Mouse (Mus musculus) forebrain, embryonic 15.5 days (tissue): ENCODE measurements at regions not wholly inside any gene's neighbourhood (a gene's known extent, or its start where the extent isn't known, plus 50 kb on each side); places are given as distances from the start of the nearest gene placed in this dataset.
"Not testable (repeated sequence)": the region's sequence is repeated elsewhere in the genome, so short reads cannot be mapped to it uniquely, and the experiment has no call there.

Experiments
- ATAC-seq: fragments of 200-750 bp; cut with Nextera tagmentation; replicated peaks from 2 replicates; pipeline ENCODE4 v1.8.0; 2017; ENCODE audit warnings: mild to moderate bottlenecking, moderate TSS enrichment, moderate library complexity
- H3K27ac ChIP-seq: fragments of 300-500 bp; sonication (generic); replicated peaks from 2 replicates; pipeline ENCODE4 v1.5.1; 2015; ENCODE audit warnings: mild to moderate bottlenecking, inconsistent platforms
- H3K27me3 ChIP-seq: fragments of 300-500 bp; sonication (generic); 2 replicates; pipeline ENCODE4 v1.6.1; 2015; ENCODE audit warnings: inconsistent platforms
- H3K36me3 ChIP-seq: fragments of 300-500 bp; sonication (generic); 2 replicates; pipeline ENCODE4 v1.6.1; 2015; ENCODE audit warnings: mild to moderate bottlenecking, inconsistent platforms
- H3K4me1 ChIP-seq: fragments of 300-500 bp; sonication (generic); 2 replicates; pipeline ENCODE4 v1.6.1; 2015; ENCODE audit warnings: inconsistent platforms
- H3K4me2 ChIP-seq: fragments of 300-500 bp; sonication (generic); replicated peaks from 2 replicates; pipeline ENCODE4 v1.6.1; 2015; ENCODE audit warnings: mild to moderate bottlenecking, inconsistent platforms
- H3K4me3 ChIP-seq: fragments of 300-500 bp; sonication (generic); 2 replicates; pipeline ENCODE4 v1.5.1; 2015; ENCODE audit warnings: mild to moderate bottlenecking, inconsistent platforms
- H3K9ac ChIP-seq: fragments of 300-500 bp; sonication (generic); replicated peaks from 2 replicates; pipeline ENCODE4 v1.6.1; 2015; ENCODE audit warnings: mild to moderate bottlenecking, inconsistent platforms
- H3K9me3 ChIP-seq: fragments of 300-500 bp; sonication (generic); 2 replicates; pipeline ENCODE4 v1.6.1; 2016; ENCODE audit warnings: inconsistent platforms
- WGBS: fragments of 180-500 bp; shearing (Covaris S2); methylation state at CpG from one replicate; pipeline ENCODE4 v1.1.7; 2015; ENCODE audit warnings: mixed read lengths; 5-methylcytosine and 5-hydroxymethylcytosine counted together

- Histone ChIP-seq H3K27ac (no peak overlapping the region), H3K4me3 (no peak overlapping the region), H3K9ac (no peak overlapping the region), H3K4me2 (no peak overlapping the region), H3K4me1 (no peaks in the 10 kb centered on the region), H3K36me3 (no peaks in the 10 kb centered on the region), H3K27me3 (no peaks in the 10 kb centered on the region), H3K9me3 (no peaks in the 10 kb centered on the region)
- ATAC-seq, result no peak
- 44% methylated on average over 2 of the region's 2 CpGs for whole genome bisulfite sequencing
Observed at GRCm38 (mm10) chr14:104410730-104411129, 57.1 kb downstream of the Pou4f1 start.

- H3K4me2 ChIP-seq, result no peak overlapping the region
- no peak overlapping the region for H3K9ac ChIP-seq
- 46% methylated on average over 6 of the region's 6 CpGs for WGBS
- ATAC-seq, result no peak
- no peaks in the 10 kb centered on the region for H3K36me3 ChIP-seq
- H3K9me3 ChIP-seq, result no peaks in the 10 kb centered on the region
- H3K27ac ChIP-seq, result no peak overlapping the region
- H3K4me3 ChIP-seq, result no peak overlapping the region
- no peaks in the 10 kb centered on the region for H3K4me1 ChIP-seq
- H3K27me3 ChIP-seq, result no peaks in the 10 kb centered on the region
Observed at GRCm38 (mm10) chr14:104410292-104410691, 57.5 kb downstream of the Pou4f1 start.

GRCm38 (mm10) chr14:104406062-104406461, 61.7 kb downstream of the Pou4f1 start:
- 35% methylated on average over 3 of the region's 3 CpGs for WGBS
- Histone ChIP-seq H3K4me2 (no peak overlapping the region), H3K9ac (no peak overlapping the region), H3K27ac (no peak overlapping the region), H3K4me1 (no peaks in the 10 kb centered on the region), H3K27me3 (no peaks in the 10 kb centered on the region), H3K36me3 (no peaks in the 10 kb centered on the region), H3K9me3 (no peaks in the 10 kb centered on the region), H3K4me3 (no peak overlapping the region)
- ATAC-seq, result 0 out of 2 replicates have a peak, but pooled peaks have one; percentile 43

GRCm38 (mm10) chr14:104389297-104390071, 78.3 kb downstream of the Pou4f1 start:
- H3K4me2 ChIP-seq, result no peak overlapping the region
- no peak for ATAC-seq
- WGBS, result 63% methylated on average over 8 of the region's 8 CpGs

GRCm38 (mm10) chr14:104388879-104389278, 78.9 kb downstream of the Pou4f1 start:
- 61% methylated on average over 2 of the region's 2 CpGs for WGBS
- no peak for ATAC-seq
- H3K4me1 ChIP-seq, result 0 out of 2 replicates have a peak, but pooled peaks cover 3% of the 10 kb centered on the region
- H3K4me3 ChIP-seq, result no peak overlapping the region
- no peaks in the 10 kb centered on the region for H3K36me3 ChIP-seq
- no peaks in the 10 kb centered on the region for H3K9me3 ChIP-seq
- H3K4me2 ChIP-seq, result no peak overlapping the region
- H3K27me3 ChIP-seq, result no peaks in the 10 kb centered on the region
- no peak overlapping the region for H3K9ac ChIP-seq
- H3K27ac ChIP-seq, result no peak overlapping the region

More at GRCm38 (mm10) chr14:104389297-104390071, 78.3 kb downstream of the Pou4f1 start:
- Histone ChIP-seq H3K36me3 (no peaks in the 10 kb centered on the region), H3K9me3 (no peaks in the 10 kb centered on the region), H3K27me3 (no peaks in the 10 kb centered on the region), H3K9ac (no peak overlapping the region), H3K4me1 (0 out of 2 replicates have a peak, but pooled peaks cover 3% of the 10 kb centered on the region), H3K4me3 (no peak overlapping the region), H3K27ac (no peak overlapping the region)

- no peak overlapping the region for H3K9ac ChIP-seq
- ATAC-seq, result peak; percentile 84
- 47% methylated on average over 5 of the region's 5 CpGs for WGBS
- H3K4me2 ChIP-seq, result no peak overlapping the region
- H3K27ac ChIP-seq, result no peak overlapping the region
- no peaks in the 10 kb centered on the region for H3K9me3 ChIP-seq
- no peaks in the 10 kb centered on the region for H3K36me3 ChIP-seq
- H3K4me3 ChIP-seq, result no peak overlapping the region
- H3K4me1 ChIP-seq, result peaks cover 4% of the 10 kb centered on the region; the same call in 1 of the 2 replicates
- H3K27me3 ChIP-seq, result no peaks in the 10 kb centered on the region
Observed at GRCm38 (mm10) chr14:104380986-104381385, 86.8 kb downstream of the Pou4f1 start.

GRCm38 (mm10) chr14:104372776-104373175, 95.0 kb downstream of the Pou4f1 start:
- no peak overlapping the region for H3K9ac ChIP-seq
- H3K4me2 ChIP-seq, result no peak overlapping the region
- no peak overlapping the region for H3K27ac ChIP-seq
- H3K36me3 ChIP-seq, result no peaks in the 10 kb centered on the region
- no peak for ATAC-seq
- H3K4me1 ChIP-seq, result no peaks in the 10 kb centered on the region
- no peaks in the 10 kb centered on the region for H3K27me3 ChIP-seq
- H3K9me3 ChIP-seq, result no peaks in the 10 kb centered on the region
- WGBS, result 79% methylated on average over 7 of the region's 7 CpGs
- no peak overlapping the region for H3K4me3 ChIP-seq

- WGBS, result 71% methylated on average over 1 of the region's 1 CpGs
- H3K27ac ChIP-seq, result no peak overlapping the region
Observed at GRCm38 (mm10) chr14:104356636-104357035, 111.2 kb downstream of the Pou4f1 start.

GRCm38 (mm10) chr14:104336783-104337182, 131.0 kb downstream of the Pou4f1 start:
- H3K36me3 ChIP-seq, H3K4me2 ChIP-seq, H3K27me3 ChIP-seq, H3K4me1 ChIP-seq, H3K4me3 ChIP-seq, H3K9ac ChIP-seq, H3K9me3 ChIP-seq, H3K27ac ChIP-seq, ATAC-seq: not testable (repeated sequence)
- 95% methylated on average over 15 of the region's 15 CpGs for WGBS

More at GRCm38 (mm10) chr14:104356636-104357035, 111.2 kb downstream of the Pou4f1 start:
- Histone ChIP-seq H3K9ac (no peak overlapping the region), H3K4me3 (no peak overlapping the region), H3K9me3 (no peaks in the 10 kb centered on the region), H3K4me2 (no peak overlapping the region), H3K27me3 (no peaks in the 10 kb centered on the region), H3K4me1 (no peaks in the 10 kb centered on the region), H3K36me3 (no peaks in the 10 kb centered on the region)
- ATAC-seq, result no peak

GRCm38 (mm10) chr14:104326089-104326488, 141.7 kb downstream of the Pou4f1 start:
- H3K4me1 ChIP-seq, result no peaks in the 10 kb centered on the region
- no peaks in the 10 kb centered on the region for H3K9me3 ChIP-seq
- H3K4me2 ChIP-seq, result no peak overlapping the region
- H3K4me3 ChIP-seq, result no peak overlapping the region
- no peak overlapping the region for H3K27ac ChIP-seq
- WGBS, result 30% methylated on average over 10 of the region's 10 CpGs
- H3K9ac ChIP-seq, result no peak overlapping the region
- no peaks in the 10 kb centered on the region for H3K27me3 ChIP-seq
- H3K36me3 ChIP-seq, result no peaks in the 10 kb centered on the region
- ATAC-seq, result no peak

GRCm38 (mm10) chr14:104300141-104300540, 167.7 kb downstream of the Pou4f1 start:
- H3K27ac ChIP-seq, result no peak overlapping the region
- no peak overlapping the region for H3K4me3 ChIP-seq
- 71% methylated on average over 5 of the region's 5 CpGs for WGBS
- no peak overlapping the region for H3K9ac ChIP-seq
- peaks cover 16% of the 10 kb centered on the region for H3K4me1 ChIP-seq
- H3K27me3 ChIP-seq, result peaks cover 46% of the 10 kb centered on the region
- H3K4me2 ChIP-seq, result no peak overlapping the region
- ATAC-seq, result no peak
- no peaks in the 10 kb centered on the region for H3K9me3 ChIP-seq
- no peaks in the 10 kb centered on the region for H3K36me3 ChIP-seq

- no peak overlapping the region for H3K4me3 ChIP-seq
- H3K9me3 ChIP-seq, result no peaks in the 10 kb centered on the region
- H3K27me3 ChIP-seq, result peaks cover 62% of the 10 kb centered on the region
- no peak overlapping the region for H3K27ac ChIP-seq
- peaks cover 16% of the 10 kb centered on the region for H3K4me1 ChIP-seq
- H3K9ac ChIP-seq, result no peak overlapping the region
- peak; percentile 85 for ATAC-seq
- no peaks in the 10 kb centered on the region for H3K36me3 ChIP-seq
- WGBS, result 5% methylated on average over 4 of the region's 4 CpGs
- H3K4me2 ChIP-seq, result peak overlapping the region; percentile 9; the same call in 1 of the 2 replicates
Observed at GRCm38 (mm10) chr14:104298312-104298711, 169.5 kb downstream of the Pou4f1 start.
